Mouse (Mus musculus): ENCODE data around the gene Zfp768. TPM values are rescaled to one million over a fixed set of nuclear protein-coding genes. Genes with fewer than 3 reads are reported as not detected.
"Not testable (repeated sequence)": the region's sequence is repeated elsewhere in the genome, so short reads cannot be mapped to it uniquely, and the experiment has no call there.

Gene Zfp768
- total RNA-seq, 1 experiment from 2014 or later = 6.8 TPM

GRCm38 (mm10) chr7:127360265-127360664, 14.9 kb upstream of the Zfp768 start:
- ATAC-seq (replicated peaks; ENCODE audit: low read depth, poor library complexity, severe bottlenecking) = no peak

DNA sequence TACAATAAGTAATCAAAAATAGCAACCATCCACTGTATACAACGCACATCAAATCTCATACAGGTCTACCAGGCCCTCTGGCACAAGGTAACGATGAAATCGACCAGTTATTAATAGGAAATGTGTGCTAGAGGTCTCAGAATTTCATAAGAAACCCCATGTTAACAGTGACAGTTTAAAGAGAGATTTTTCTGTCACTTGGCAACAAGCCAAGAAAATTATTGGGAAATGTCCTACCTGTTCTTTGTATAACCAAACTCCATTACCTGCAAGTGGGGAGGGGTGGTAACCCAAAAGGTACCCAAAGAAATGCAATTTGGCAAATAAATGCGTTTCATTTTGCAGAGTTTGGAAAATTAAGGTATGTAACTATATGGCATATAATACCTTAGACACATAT, 13.1 kb upstream of the Zfp768 start:
- ATAC-seq (replicated peaks; ENCODE audit: low read depth, poor library complexity, severe bottlenecking) = no peak

DNA sequence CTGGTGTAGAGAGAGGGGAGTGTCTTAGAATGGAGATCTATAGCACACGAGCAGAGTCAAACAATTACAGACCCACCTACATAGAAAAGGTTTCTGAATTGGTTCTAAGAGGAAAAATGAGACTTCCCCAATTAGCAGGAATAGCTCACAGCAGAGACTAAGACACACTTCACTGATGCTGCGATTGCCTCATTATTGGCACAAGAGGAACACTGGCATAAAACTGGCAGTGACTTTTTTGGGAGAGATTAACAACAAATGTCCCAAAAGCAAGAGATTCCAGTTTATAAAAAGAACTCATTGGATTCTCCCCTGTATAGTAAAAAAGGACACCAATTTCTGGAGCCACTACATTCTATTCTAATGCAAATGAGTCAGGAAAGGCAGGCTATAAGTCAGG, 12.5 kb upstream of the Zfp768 start:
- ATAC-seq (replicated peaks; ENCODE audit: low read depth, poor library complexity, severe bottlenecking) = no peak

DNA sequence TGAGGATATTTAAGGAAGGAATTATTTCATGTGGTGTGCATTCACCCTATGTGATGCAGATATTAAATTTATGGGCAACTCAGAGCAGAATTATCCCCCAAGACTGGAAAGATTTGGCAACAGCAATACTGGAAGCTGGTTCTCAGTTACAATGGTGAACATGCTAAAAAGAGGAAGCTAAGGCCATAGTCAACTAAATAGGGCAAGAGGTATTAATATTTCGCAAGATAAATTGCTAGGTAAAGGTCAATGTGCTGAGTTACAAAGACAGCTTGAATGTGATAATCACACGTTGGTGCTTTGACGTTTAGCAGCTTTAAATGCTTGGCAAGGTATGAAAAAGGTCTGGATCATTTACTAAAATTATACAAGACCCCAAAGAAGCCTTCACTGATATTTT, 10.4 kb upstream of the Zfp768 start:
- 0 out of 2 replicates have a peak, but pooled peaks have one; percentile 22 for ATAC-seq (replicated peaks; ENCODE audit: low read depth, poor library complexity, severe bottlenecking)

- peak; percentile 54 for ATAC-seq (replicated peaks; ENCODE audit: low read depth, poor library complexity, severe bottlenecking)
These were observed 6.0 kb upstream of the Zfp768 start for GRCm38 (mm10) chr7:127351230-127352004.

DNA sequence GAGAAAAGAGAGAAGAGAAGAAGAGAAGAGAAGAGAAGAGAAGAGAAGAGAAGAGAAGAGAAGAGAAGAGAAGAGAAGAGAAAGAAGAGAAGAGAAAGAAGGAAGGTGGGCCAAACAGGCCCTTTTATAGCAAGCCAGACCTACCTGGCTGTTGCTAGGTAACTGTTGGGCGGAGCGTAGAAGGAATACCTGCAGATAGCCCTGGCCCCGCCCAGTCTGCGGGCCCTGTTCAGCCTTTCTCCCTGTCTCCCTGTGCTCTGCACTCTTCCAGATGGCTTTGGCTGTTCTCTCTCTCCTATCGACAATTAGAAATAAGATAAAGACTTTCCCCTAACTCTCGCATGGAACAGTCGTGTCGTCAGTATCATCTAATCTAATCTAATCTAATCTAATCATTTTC, 1.3 kb upstream of the Zfp768 start:
- ATAC-seq (replicated peaks; ENCODE audit: low read depth, poor library complexity, severe bottlenecking) = no peak

GRCm38 (mm10) chr7:127345092-127345491, 297 bp downstream of the Zfp768 start:
- no peak for ATAC-seq (replicated peaks; ENCODE audit: low read depth, poor library complexity, severe bottlenecking)

- no peak for ATAC-seq (replicated peaks; ENCODE audit: low read depth, poor library complexity, severe bottlenecking)
These were observed 1.0 kb downstream of the Zfp768 start for GRCm38 (mm10) chr7:127344371-127344770.

DNA sequence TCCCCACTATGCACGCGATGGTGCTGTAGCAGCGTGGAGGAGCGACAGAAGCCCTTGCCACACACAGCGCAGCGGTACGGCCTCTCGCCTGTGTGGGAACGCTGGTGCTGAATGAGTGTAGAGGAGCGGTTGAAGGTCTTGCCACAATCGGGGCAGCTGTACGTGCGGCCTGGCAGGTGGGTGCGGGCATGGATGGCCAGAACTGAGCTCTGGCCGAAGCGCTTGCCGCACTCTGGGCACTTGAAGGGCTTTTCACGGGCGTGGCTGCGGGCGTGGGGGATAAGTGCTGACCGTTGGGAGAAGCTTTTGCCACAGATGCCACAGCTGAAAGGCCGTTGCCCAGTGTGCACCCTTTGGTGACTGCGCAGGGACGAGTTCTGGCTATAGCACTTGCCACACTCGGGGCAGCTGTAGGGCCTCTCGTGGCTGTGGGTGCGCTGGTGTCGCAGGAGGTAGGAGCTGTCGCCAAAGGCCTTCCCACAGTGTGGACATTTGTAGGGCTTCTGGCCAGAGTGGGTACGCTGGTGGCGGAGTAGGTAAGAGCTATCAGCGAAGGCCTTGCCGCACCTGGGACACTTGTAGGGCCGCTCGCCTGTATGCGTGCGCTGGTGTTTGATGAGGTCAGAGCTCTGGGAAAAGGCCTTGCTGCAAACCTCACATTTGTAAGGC, 1.9 kb downstream of the Zfp768 start:
- no peak for ATAC-seq (replicated peaks; ENCODE audit: low read depth, poor library complexity, severe bottlenecking)

DNA sequence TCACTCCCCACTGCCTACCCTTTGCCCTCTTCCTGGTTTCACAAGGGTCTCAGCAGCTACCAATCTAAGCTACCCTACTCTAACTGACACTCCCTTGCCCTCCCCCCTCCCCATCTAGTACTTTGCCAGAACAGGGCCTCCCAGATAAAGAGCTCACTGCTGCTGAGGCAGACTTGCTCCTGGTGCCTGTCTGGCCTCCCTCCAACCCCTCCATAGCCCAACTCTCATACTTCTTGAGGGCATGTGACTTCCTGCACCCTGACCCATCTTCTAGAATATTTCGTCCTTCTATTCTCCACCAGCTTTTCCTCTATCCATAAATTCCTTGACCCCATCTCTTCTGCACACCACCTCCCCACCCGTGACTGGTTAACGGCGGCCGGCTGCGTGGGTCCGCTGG, 2.5 kb downstream of the Zfp768 start:
- no peak for ATAC-seq (replicated peaks; ENCODE audit: low read depth, poor library complexity, severe bottlenecking)

- ATAC-seq (replicated peaks; ENCODE audit: low read depth, poor library complexity, severe bottlenecking) = 0 out of 2 replicates have a peak, but pooled peaks have one; percentile 16
These were observed 3.1 kb downstream of the Zfp768 start for GRCm38 (mm10) chr7:127342332-127342731.

DNA sequence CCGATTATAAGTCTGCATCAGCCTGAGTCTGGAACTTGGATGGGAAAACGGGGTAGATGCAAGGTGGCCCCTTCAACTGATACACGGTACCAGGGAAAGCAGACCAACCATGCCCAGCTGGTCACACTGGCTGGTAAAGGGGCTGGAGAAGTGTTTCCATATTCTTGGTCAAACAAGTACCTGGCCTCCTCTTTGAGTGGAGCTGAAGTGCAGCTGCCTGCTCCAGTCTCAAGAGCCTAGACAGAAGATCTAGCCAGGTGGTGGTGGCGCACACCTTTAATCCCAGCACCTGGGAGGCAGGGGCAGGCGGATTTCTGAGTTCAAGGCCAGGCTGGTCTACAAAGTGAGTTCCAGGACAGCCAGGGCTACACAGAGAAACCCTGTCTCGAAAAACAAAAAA, 3.5 kb downstream of the Zfp768 start:
- ATAC-seq (replicated peaks; ENCODE audit: low read depth, poor library complexity, severe bottlenecking) = not testable (repeated sequence)

DNA sequence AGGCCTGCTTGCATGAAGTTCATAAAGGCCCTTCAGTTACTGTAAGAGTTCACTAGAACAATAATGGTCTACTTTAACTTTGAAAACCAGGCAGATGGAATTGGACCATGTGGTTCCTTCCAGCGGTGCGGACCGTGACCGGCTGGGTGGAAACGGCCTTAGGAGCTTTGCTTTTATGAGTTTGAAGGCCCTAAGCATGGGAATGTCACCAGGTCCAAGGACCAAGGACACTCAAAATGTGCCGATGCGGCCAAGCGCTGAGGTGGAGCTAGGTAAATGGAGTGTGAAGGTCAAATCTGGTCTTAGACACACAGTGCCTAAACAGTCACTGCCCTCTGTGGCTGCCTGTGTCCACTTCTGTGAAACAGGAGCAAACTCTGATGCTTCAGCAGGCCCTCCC, 4.0 kb downstream of the Zfp768 start:
- ATAC-seq (replicated peaks; ENCODE audit: low read depth, poor library complexity, severe bottlenecking) = no peak

- ATAC-seq (replicated peaks; ENCODE audit: low read depth, poor library complexity, severe bottlenecking) = no peak
These were observed 7.8 kb downstream of the Zfp768 start for GRCm38 (mm10) chr7:127337636-127338035.

GRCm38 (mm10) chr7:127335604-127336003, 9.8 kb downstream of the Zfp768 start:
- no peak for ATAC-seq (replicated peaks; ENCODE audit: low read depth, poor library complexity, severe bottlenecking)

GRCm38 (mm10) chr7:127333240-127333639, 12.1 kb downstream of the Zfp768 start:
- ATAC-seq (replicated peaks; ENCODE audit: low read depth, poor library complexity, severe bottlenecking) = no peak

GRCm38 (mm10) chr7:127326685-127327084, 18.7 kb downstream of the Zfp768 start:
- ATAC-seq (replicated peaks; ENCODE audit: low read depth, poor library complexity, severe bottlenecking) = no peak

- ATAC-seq (replicated peaks; ENCODE audit: low read depth, poor library complexity, severe bottlenecking) = no peak
These were observed 19.8 kb downstream of the Zfp768 start for GRCm38 (mm10) chr7:127325550-127325949.

DNA sequence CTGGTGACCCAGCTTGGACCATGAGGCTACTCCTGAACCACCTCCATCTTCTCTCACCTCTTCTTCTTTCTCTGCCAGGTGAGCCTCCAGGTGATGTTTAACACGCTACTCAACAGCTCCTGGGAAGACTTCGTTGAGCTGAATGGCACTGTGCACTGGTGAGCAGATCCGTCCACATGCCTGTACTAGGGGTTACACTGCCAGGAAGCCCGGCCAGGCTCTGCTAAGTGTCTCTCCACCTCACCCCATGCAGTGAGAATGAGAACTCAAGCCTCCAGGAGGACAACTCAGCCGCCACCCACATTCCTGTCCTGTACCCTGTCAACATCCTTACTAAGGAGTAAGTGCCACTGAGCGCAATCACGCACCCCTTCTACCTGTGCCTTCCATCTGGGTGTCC, 20.4 kb downstream of the Zfp768 start:
- ATAC-seq (replicated peaks; ENCODE audit: low read depth, poor library complexity, severe bottlenecking) = no peak

DNA sequence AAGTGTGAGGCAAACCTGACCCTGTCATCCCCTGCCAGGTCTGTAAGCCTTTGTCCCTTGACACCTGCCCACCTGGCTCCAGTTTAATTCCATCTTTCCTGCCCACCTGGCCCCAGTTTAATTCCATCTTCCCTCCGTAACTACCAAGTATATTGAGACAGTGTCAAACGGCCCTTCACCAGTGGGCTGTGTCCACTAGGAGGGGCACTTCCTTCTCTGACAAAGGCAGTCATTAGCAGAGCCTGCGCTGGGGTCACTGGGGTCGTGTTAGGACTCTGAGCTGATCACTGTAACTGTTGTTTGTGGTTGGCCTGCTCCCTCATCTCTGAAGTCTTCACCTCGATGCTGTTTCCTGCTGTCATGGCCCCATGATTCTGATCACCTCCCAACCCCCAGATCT, 23.3 kb downstream of the Zfp768 start:
- peak; percentile 60; the same call in 1 of the 2 replicates for ATAC-seq (replicated peaks; ENCODE audit: low read depth, poor library complexity, severe bottlenecking)

DNA sequence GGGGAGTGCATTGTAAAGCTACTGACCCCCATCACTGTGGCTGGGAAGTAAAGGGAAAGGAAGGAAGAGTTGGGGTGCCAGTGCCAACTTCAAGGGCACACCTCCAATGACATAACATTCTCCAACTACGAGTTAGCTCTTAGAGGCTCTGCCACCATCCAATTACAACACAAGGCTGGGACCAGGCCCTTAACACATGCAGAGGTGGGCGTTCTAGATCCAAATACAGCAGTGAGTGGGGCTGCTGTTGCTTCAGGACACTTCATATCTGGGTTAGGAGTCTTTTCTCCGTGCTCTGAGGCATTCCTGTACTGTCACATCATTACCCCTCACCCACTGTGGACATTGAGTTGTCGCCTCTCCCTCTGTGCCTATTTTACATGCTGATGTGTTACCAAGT, 24.3 kb downstream of the Zfp768 start:
- no peak for ATAC-seq (replicated peaks; ENCODE audit: low read depth, poor library complexity, severe bottlenecking)

- peak; percentile 47; the same call in 1 of the 2 replicates for ATAC-seq (replicated peaks; ENCODE audit: low read depth, poor library complexity, severe bottlenecking)
These were observed 31.5 kb downstream of the Zfp768 start for GRCm38 (mm10) chr7:127313912-127314311.

All from common myeloid progenitor, adult 5-6 weeks (primary cell).